Mouse (Mus musculus): Measurements from ENCODE around the gene Pdf. TPM values are rescaled to one million over a fixed set of nuclear protein-coding genes. Genes with fewer than 3 reads are reported as not detected.
"Not testable (repeated sequence)": the region's sequence is repeated elsewhere in the genome, so short reads cannot be mapped to it uniquely, and the experiment has no call there.

The Pdf gene
- polyA plus RNA-seq, 1 experiment from 2014 or later, result 44.8 TPM

- Histone ChIP-seq H3K4me3 (ENCODE audit: low read depth, low read length) (no peak overlapping the region), H3K27ac (replicated peaks; ENCODE audit: low read depth, low read length) (no peak overlapping the region), H3K4me1 (ENCODE audit: control insufficient read depth, insufficient read depth, low read length) (no peaks in the 10 kb centered on the region), H3K36me3 (replicated peaks; ENCODE audit: control insufficient read depth, insufficient read depth, low read depth, low read length) (peaks cover 6% of the 10 kb centered on the region), H3K4me2 (ENCODE audit: low read depth, low read length) (no peak overlapping the region), H3K9ac (replicated peaks; ENCODE audit: low read length) (no peak overlapping the region), H3K27me3 (ENCODE audit: control insufficient read depth, insufficient read depth, low read length) (no peaks in the 10 kb centered on the region), H3K9me3 (replicated peaks; ENCODE audit: control insufficient read depth, low read length) (no peaks in the 10 kb centered on the region)
- DNase-seq (ENCODE audit: low spot score), result no peak
- WGBS, result 98% methylated on average over 8 of the region's 8 CpGs
- no peak for ATAC-seq (replicated peaks; ENCODE audit: insufficient number of reproducible peaks, low FRiP score, low TSS enrichment, low read depth)
Observed at GRCm38 (mm10) chr8:107052046-107052445, 3.6 kb upstream of the Pdf start.

- no peaks in the 10 kb centered on the region for H3K27me3 ChIP-seq (ENCODE audit: control insufficient read depth, insufficient read depth, low read length)
- no peak overlapping the region for H3K4me3 ChIP-seq (ENCODE audit: low read depth, low read length)
- H3K9me3 ChIP-seq (replicated peaks; ENCODE audit: control insufficient read depth, low read length), result no peaks in the 10 kb centered on the region
- no peak overlapping the region; the same call in 1 of the 2 replicates for H3K4me2 ChIP-seq (ENCODE audit: low read depth, low read length)
- no peak overlapping the region for H3K9ac ChIP-seq (replicated peaks; ENCODE audit: low read length)
- H3K36me3 ChIP-seq (replicated peaks; ENCODE audit: control insufficient read depth, insufficient read depth, low read depth, low read length), result peaks cover 15% of the 10 kb centered on the region
- DNase-seq (ENCODE audit: low spot score) (no peak), ATAC-seq (replicated peaks; ENCODE audit: insufficient number of reproducible peaks, low FRiP score, low TSS enrichment, low read depth) (no peak)
- WGBS, result 92% methylated on average over 4 of the region's 4 CpGs
- H3K4me1 ChIP-seq (ENCODE audit: control insufficient read depth, insufficient read depth, low read length), result no peaks in the 10 kb centered on the region
- H3K27ac ChIP-seq (replicated peaks; ENCODE audit: low read depth, low read length), result no peak overlapping the region
Observed at GRCm38 (mm10) chr8:107049480-107049879, 1.1 kb upstream of the Pdf start.

DNA sequence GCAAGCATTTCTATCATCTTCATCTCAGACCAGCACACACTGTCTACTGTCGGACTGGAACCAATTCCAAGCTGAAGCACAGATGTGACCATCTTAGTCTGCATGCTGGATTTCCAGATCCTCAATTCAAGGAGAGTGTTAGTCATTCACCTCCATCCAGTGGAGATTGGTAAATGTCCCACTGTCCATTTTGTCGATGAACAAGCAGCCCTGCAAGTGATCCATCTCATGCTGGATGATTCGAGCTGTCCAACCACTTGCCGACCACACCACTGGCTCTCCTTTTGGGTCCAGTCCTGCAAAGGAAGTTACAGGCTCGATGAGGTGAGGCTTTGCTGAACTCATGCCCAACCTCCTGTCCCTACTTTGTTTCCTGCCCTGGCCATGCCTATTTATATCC lies 1.4 kb downstream of the Pdf start:
- no peak overlapping the region for H3K27ac ChIP-seq (replicated peaks; ENCODE audit: low read depth, low read length)
- WGBS, result 90% methylated on average over 5 of the region's 5 CpGs
- no peak overlapping the region for H3K9ac ChIP-seq (replicated peaks; ENCODE audit: low read length)

DNA sequence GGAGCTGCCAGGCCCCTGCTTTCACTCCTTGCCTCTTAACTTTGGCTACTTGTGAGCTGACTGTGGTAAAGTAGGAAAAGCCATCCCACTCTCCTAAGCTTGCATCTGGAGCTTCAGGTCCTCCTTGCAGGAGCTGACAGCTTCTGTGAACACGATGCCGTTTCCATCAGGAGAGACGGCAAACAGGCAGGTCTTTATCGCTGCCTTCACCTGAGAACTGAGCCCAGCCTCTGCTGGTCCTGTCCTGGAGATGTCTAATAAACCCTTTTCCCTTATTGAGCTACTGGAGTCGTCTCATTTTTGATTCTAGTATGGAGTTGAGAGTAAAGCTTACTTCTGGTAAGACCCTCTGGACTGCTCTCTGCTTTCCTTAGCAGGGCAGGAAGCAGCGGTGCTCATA lies 2.9 kb downstream of the Pdf start:
- no peaks in the 10 kb centered on the region for H3K9me3 ChIP-seq (replicated peaks; ENCODE audit: control insufficient read depth, low read length)
- H3K4me2 ChIP-seq (ENCODE audit: low read depth, low read length), result no peak overlapping the region
- no peak overlapping the region for H3K4me3 ChIP-seq (ENCODE audit: low read depth, low read length)
- DNase-seq (ENCODE audit: low spot score), result no peak
- H3K4me1 ChIP-seq (ENCODE audit: control insufficient read depth, insufficient read depth, low read length), result no peaks in the 10 kb centered on the region
- no peak overlapping the region for H3K9ac ChIP-seq (replicated peaks; ENCODE audit: low read length)
- 91% methylated on average over 6 of the region's 6 CpGs for whole genome bisulfite sequencing
- no peak for ATAC-seq (replicated peaks; ENCODE audit: insufficient number of reproducible peaks, low FRiP score, low TSS enrichment, low read depth)
- H3K36me3 ChIP-seq (replicated peaks; ENCODE audit: control insufficient read depth, insufficient read depth, low read depth, low read length), result peaks cover 11% of the 10 kb centered on the region
- H3K27ac ChIP-seq (replicated peaks; ENCODE audit: low read depth, low read length), result no peak overlapping the region
- H3K27me3 ChIP-seq (ENCODE audit: control insufficient read depth, insufficient read depth, low read length), result no peaks in the 10 kb centered on the region

More for the DNA sequence above, 1.4 kb downstream of the Pdf start:
- H3K4me3 ChIP-seq (ENCODE audit: low read depth, low read length), result no peak overlapping the region
- ATAC-seq (replicated peaks; ENCODE audit: insufficient number of reproducible peaks, low FRiP score, low TSS enrichment, low read depth), result no peak
- H3K4me1 ChIP-seq (ENCODE audit: control insufficient read depth, insufficient read depth, low read length), result no peaks in the 10 kb centered on the region
- no peaks in the 10 kb centered on the region for H3K27me3 ChIP-seq (ENCODE audit: control insufficient read depth, insufficient read depth, low read length)
- no peaks in the 10 kb centered on the region for H3K9me3 ChIP-seq (replicated peaks; ENCODE audit: control insufficient read depth, low read length)
- DNase-seq (ENCODE audit: low spot score), result no peak
- peaks cover 13% of the 10 kb centered on the region for H3K36me3 ChIP-seq (replicated peaks; ENCODE audit: control insufficient read depth, insufficient read depth, low read depth, low read length)
- no peak overlapping the region for H3K4me2 ChIP-seq (ENCODE audit: low read depth, low read length)

- Histone ChIP-seq H3K4me2 (ENCODE audit: low read depth, low read length) (no peak overlapping the region), H3K27ac (replicated peaks; ENCODE audit: low read depth, low read length) (no peak overlapping the region), H3K4me3 (ENCODE audit: low read depth, low read length) (no peak overlapping the region), H3K9ac (replicated peaks; ENCODE audit: low read length) (no peak overlapping the region), H3K9me3 (replicated peaks; ENCODE audit: control insufficient read depth, low read length) (no peaks in the 10 kb centered on the region), H3K27me3 (ENCODE audit: control insufficient read depth, insufficient read depth, low read length) (no peaks in the 10 kb centered on the region), H3K36me3 (replicated peaks; ENCODE audit: control insufficient read depth, insufficient read depth, low read depth, low read length) (peaks cover 6% of the 10 kb centered on the region), H3K4me1 (ENCODE audit: control insufficient read depth, insufficient read depth, low read length) (no peaks in the 10 kb centered on the region)
- ATAC-seq (replicated peaks; ENCODE audit: insufficient number of reproducible peaks, low FRiP score, low TSS enrichment, low read depth) (no peak), DNase-seq (ENCODE audit: low spot score) (no peak)
- WGBS, result 88% methylated on average over 7 of the region's 7 CpGs
Observed at GRCm38 (mm10) chr8:107040632-107041031, 7.8 kb downstream of the Pdf start.

DNA sequence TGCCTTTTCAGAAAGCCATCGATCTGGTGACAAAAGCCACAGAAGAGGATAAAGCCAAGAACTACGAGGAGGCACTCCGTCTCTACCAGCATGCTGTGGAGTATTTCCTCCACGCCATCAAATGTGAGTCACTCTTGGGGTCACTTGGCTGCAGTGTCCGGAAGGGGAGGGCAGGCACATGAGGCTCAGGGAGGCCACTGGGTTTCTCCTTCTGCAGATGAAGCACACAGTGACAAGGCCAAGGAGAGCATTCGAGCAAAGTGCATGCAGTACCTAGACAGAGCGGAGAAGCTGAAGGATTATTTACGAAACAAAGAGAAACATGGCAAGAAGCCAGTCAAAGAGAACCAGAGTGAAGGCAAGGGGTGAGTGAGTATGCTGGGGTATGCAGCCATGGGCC lies 11.8 kb downstream of the Pdf start:
- Histone ChIP-seq H3K9ac (replicated peaks; ENCODE audit: low read length) (no peak overlapping the region), H3K36me3 (replicated peaks; ENCODE audit: control insufficient read depth, insufficient read depth, low read depth, low read length) (no peaks in the 10 kb centered on the region; the same call in 1 of the 2 replicates), H3K9me3 (replicated peaks; ENCODE audit: control insufficient read depth, low read length) (no peaks in the 10 kb centered on the region), H3K4me1 (ENCODE audit: control insufficient read depth, insufficient read depth, low read length) (0 out of 2 replicates have a peak, but pooled peaks cover 2% of the 10 kb centered on the region), H3K4me3 (ENCODE audit: low read depth, low read length) (no peak overlapping the region), H3K27me3 (ENCODE audit: control insufficient read depth, insufficient read depth, low read length) (no peaks in the 10 kb centered on the region), H3K4me2 (ENCODE audit: low read depth, low read length) (no peak overlapping the region), H3K27ac (replicated peaks; ENCODE audit: low read depth, low read length) (no peak overlapping the region)
- DNase-seq (ENCODE audit: low spot score) (no peak), ATAC-seq (replicated peaks; ENCODE audit: insufficient number of reproducible peaks, low FRiP score, low TSS enrichment, low read depth) (no peak)
- WGBS, result 94% methylated on average over 8 of the region's 8 CpGs

DNA sequence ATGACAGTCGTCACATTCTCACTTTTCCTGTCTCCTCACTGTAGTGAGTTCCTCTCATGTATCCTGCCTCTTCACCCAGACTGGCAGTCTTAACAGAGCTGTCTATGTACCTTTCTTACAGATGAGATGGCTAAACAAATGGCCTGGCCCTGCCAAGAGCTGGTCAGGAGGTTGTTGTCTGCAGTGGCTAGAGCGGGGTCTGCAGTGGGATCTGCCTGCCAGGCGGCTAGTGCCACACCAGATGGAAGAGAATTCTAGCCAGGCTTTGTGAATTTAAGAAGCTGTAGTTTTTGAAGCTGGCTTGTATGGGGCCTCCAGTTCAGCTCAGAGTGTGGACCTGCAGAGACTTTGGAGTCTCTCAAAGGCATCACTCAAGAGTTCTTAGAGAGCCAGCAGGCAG lies 12.8 kb downstream of the Pdf start:
- Histone ChIP-seq H3K27me3 (ENCODE audit: control insufficient read depth, insufficient read depth, low read length) (no peaks in the 10 kb centered on the region), H3K4me1 (ENCODE audit: control insufficient read depth, insufficient read depth, low read length) (0 out of 2 replicates have a peak, but pooled peaks cover 2% of the 10 kb centered on the region), H3K9me3 (replicated peaks; ENCODE audit: control insufficient read depth, low read length) (no peaks in the 10 kb centered on the region), H3K36me3 (replicated peaks; ENCODE audit: control insufficient read depth, insufficient read depth, low read depth, low read length) (no peaks in the 10 kb centered on the region; the same call in 1 of the 2 replicates), H3K4me3 (ENCODE audit: low read depth, low read length) (no peak overlapping the region), H3K27ac (replicated peaks; ENCODE audit: low read depth, low read length) (no peak overlapping the region), H3K4me2 (ENCODE audit: low read depth, low read length) (no peak overlapping the region), H3K9ac (replicated peaks; ENCODE audit: low read length) (no peak overlapping the region)
- ATAC-seq (replicated peaks; ENCODE audit: insufficient number of reproducible peaks, low FRiP score, low TSS enrichment, low read depth) (no peak), DNase-seq (ENCODE audit: low spot score) (no peak)
- 91% methylated on average over 3 of the region's 3 CpGs for WGBS

GRCm38 (mm10) chr8:107033609-107034008 lies 14.8 kb downstream of the Pdf start:
- DNase-seq (ENCODE audit: low spot score); H3K4me3 ChIP-seq (ENCODE audit: low read depth, low read length); H3K27me3 ChIP-seq (ENCODE audit: control insufficient read depth, insufficient read depth, low read length); ATAC-seq (replicated peaks; ENCODE audit: insufficient number of reproducible peaks, low FRiP score, low TSS enrichment, low read depth); H3K36me3 ChIP-seq (replicated peaks; ENCODE audit: control insufficient read depth, insufficient read depth, low read depth, low read length); H3K27ac ChIP-seq (replicated peaks; ENCODE audit: low read depth, low read length); H3K9ac ChIP-seq (replicated peaks; ENCODE audit: low read length); H3K9me3 ChIP-seq (replicated peaks; ENCODE audit: control insufficient read depth, low read length); H3K4me2 ChIP-seq (ENCODE audit: low read depth, low read length); H3K4me1 ChIP-seq (ENCODE audit: control insufficient read depth, insufficient read depth, low read length): not testable (repeated sequence)
- WGBS, result 89% methylated on average over 2 of the region's 2 CpGs
